Mouse (Mus musculus): ENCODE measurements at regions not wholly inside any gene's neighbourhood (a gene's known extent, or its start where the extent isn't known, plus 50 kb on each side); places are given as distances from the start of the nearest gene placed in this dataset.

GRCm38 (mm10) chr7:135860741-135861408 lies 144.7 kb upstream of the Mki67 start:
- TF ChIP-seq POLR2A (IDR thresholded peaks at IDR 0.05; ENCODE audit: extremely low read depth, insufficient read depth, low read length) (no peak), CTCF (IDR thresholded peaks at IDR 0.05; ENCODE audit: low read depth, low read length) (no peak)
